Mouse (Mus musculus): ENCODE results near the gene Cbln3.

GRCm38 (mm10) chr14:55838312-55838711, 45.9 kb downstream of the Cbln3 start:
- no peak for TF ChIP-seq FOSL1 (IDR thresholded peaks at IDR 0.05; ENCODE audit: insufficient read depth, low read length, poor library complexity, severe bottlenecking)
- no peak for TF ChIP-seq CTCF (IDR thresholded peaks at IDR 0.05; ENCODE audit: control insufficient read depth, insufficient read depth, insufficient read length)

All from C2C12 (cell line).